Mouse (Mus musculus): Measurements from ENCODE around the gene Tcea3. TPM values are rescaled to one million over a fixed set of nuclear protein-coding genes. Genes with fewer than 3 reads are reported as not detected.
A peak's percentile ranks its signal among the peaks of the same experiment; 100 is the strongest.

Gene Tcea3
- polyA plus RNA-seq, 1 experiment = 57.1 TPM

DNA sequence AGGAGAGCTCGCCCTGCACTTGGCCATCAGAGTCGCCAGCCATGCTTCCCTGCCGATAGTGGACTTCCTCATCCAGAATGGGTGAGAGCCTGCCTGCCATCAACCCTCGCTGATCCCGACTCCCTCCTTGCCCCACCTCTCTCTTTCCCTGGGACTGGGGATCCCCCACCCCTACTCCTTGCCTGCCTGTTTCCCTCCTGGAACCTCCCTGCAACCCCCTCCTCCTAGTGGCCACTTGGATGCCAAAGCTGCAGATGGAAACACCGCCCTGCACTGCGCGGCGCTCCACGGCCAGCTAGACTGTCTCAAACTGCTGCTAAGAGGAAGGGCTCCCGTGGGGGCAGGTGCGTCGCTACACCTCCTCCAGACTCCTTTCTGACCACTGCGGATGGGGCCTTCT, 7.4 kb upstream of the Tcea3 start:
- H3K9ac ChIP-seq (ENCODE audit: low read depth, poor library complexity, severe bottlenecking) = no peak overlapping the region
- H3K27me3 ChIP-seq (ENCODE audit: control insufficient read depth, insufficient read depth, low read length, poor library complexity, severe bottlenecking) = no peaks in the 10 kb centered on the region
- no peaks in the 10 kb centered on the region for H3K9me3 ChIP-seq (replicated peaks; ENCODE audit: control insufficient read depth, insufficient read depth, low read length, poor library complexity, severe bottlenecking)
- no peaks in the 10 kb centered on the region for H3K36me3 ChIP-seq (ENCODE audit: control insufficient read depth, insufficient read depth, low read length, poor library complexity, severe bottlenecking)
- H3K4me3 ChIP-seq (ENCODE audit: low read depth, low read length) = no peak overlapping the region
- H3K27ac ChIP-seq (ENCODE audit: insufficient read depth, low read length) = no peak overlapping the region
- peaks cover 7% of the 10 kb centered on the region for H3K4me1 ChIP-seq (ENCODE audit: control insufficient read depth, insufficient read depth, low read length)
- TF ChIP-seq CTCF (IDR thresholded peaks at IDR 0.05; ENCODE audit: low read depth, low read length) (no peak), EP300 (IDR thresholded peaks at IDR 0.05; ENCODE audit: insufficient read depth, low read depth, low read length) (no peak), POLR2A (IDR thresholded peaks at IDR 0.05; ENCODE audit: insufficient read depth, low read length) (no peak)

GRCm38 (mm10) chr4:136240955-136241354, 6.6 kb upstream of the Tcea3 start:
- Histone ChIP-seq H3K36me3 (ENCODE audit: control insufficient read depth, insufficient read depth, low read length, poor library complexity, severe bottlenecking) (no peaks in the 10 kb centered on the region), H3K27ac (ENCODE audit: insufficient read depth, low read length) (no peak overlapping the region), H3K9me3 (replicated peaks; ENCODE audit: control insufficient read depth, insufficient read depth, low read length, poor library complexity, severe bottlenecking) (no peaks in the 10 kb centered on the region), H3K9ac (ENCODE audit: low read depth, poor library complexity, severe bottlenecking) (no peak overlapping the region), H3K4me1 (ENCODE audit: control insufficient read depth, insufficient read depth, low read length) (peaks cover 9% of the 10 kb centered on the region), H3K4me3 (ENCODE audit: low read depth, low read length) (no peak overlapping the region), H3K27me3 (ENCODE audit: control insufficient read depth, insufficient read depth, low read length, poor library complexity, severe bottlenecking) (no peaks in the 10 kb centered on the region)
- no peak for TF ChIP-seq CTCF (IDR thresholded peaks at IDR 0.05; ENCODE audit: low read depth, low read length)

DNA sequence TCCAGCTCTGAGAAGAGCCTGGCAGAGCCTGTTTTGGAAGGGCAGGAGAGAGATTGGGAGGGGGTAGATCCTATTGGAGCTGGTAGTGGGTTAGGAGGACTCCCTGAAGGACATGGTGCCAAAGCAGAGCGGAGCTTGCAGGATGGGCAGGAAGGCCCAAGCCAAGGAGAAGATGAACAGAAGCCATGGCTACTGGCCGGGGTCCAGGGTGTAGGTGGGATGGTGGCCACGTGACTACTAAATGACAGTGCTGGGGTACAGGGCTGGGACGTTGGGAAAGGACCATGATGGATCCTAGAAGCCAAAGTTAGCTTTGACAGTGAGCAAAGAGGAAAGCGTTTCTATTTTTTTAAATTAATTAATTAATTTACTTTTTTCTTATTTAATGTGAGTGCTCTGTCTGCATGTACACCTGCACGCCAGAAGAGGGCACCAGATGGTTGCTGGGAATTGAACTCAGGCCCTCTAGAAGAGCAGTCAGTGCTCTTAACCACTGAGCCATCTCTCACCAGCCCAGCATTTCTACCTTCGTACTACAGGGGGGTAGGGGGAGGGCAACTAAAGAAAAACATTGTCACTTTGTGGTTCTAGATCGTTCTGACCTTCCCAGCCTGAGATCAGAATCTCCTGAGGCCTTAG, 5.3 kb upstream of the Tcea3 start:
- H3K27ac ChIP-seq (ENCODE audit: insufficient read depth, low read length) = no peak overlapping the region
- no peak overlapping the region for H3K4me3 ChIP-seq (ENCODE audit: low read depth, low read length)
- H3K27me3 ChIP-seq (ENCODE audit: control insufficient read depth, insufficient read depth, low read length, poor library complexity, severe bottlenecking) = no peaks in the 10 kb centered on the region
- H3K4me1 ChIP-seq (ENCODE audit: control insufficient read depth, insufficient read depth, low read length) = peaks cover 10% of the 10 kb centered on the region
- H3K9ac ChIP-seq (ENCODE audit: low read depth, poor library complexity, severe bottlenecking) = no peak overlapping the region
- H3K9me3 ChIP-seq (replicated peaks; ENCODE audit: control insufficient read depth, insufficient read depth, low read length, poor library complexity, severe bottlenecking) = no peaks in the 10 kb centered on the region
- H3K36me3 ChIP-seq (ENCODE audit: control insufficient read depth, insufficient read depth, low read length, poor library complexity, severe bottlenecking) = no peaks in the 10 kb centered on the region
- TF ChIP-seq POLR2A (IDR thresholded peaks at IDR 0.05; ENCODE audit: insufficient read depth, low read length) (no peak), CTCF (IDR thresholded peaks at IDR 0.05; ENCODE audit: low read depth, low read length) (peak; percentile 38), EP300 (IDR thresholded peaks at IDR 0.05; ENCODE audit: insufficient read depth, low read depth, low read length) (no peak)

DNA sequence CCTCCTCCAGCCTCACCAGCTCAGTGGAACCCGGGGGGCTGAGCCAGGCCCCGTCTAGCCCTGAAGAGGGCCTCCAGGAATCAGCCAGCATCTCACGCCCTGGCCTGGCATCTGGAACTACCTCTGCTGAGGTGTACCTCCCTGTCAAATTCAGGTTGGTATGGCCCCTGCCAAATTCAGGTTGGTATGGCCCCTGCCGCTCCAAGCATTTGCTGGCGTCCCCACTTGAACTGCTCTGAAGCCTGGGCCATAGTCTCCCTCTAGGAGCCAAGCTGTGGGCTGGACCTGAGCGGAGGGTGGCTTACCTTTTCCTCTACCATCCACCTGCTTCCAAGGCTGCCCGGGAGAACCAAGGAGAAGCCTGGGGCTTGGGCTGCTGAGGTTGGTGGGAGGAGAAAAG, 4.8 kb upstream of the Tcea3 start:
- Histone ChIP-seq H3K27me3 (ENCODE audit: control insufficient read depth, insufficient read depth, low read length, poor library complexity, severe bottlenecking) (no peaks in the 10 kb centered on the region), H3K9ac (ENCODE audit: low read depth, poor library complexity, severe bottlenecking) (no peak overlapping the region), H3K36me3 (ENCODE audit: control insufficient read depth, insufficient read depth, low read length, poor library complexity, severe bottlenecking) (no peaks in the 10 kb centered on the region), H3K4me3 (ENCODE audit: low read depth, low read length) (no peak overlapping the region), H3K9me3 (replicated peaks; ENCODE audit: control insufficient read depth, insufficient read depth, low read length, poor library complexity, severe bottlenecking) (no peaks in the 10 kb centered on the region), H3K27ac (ENCODE audit: insufficient read depth, low read length) (no peak overlapping the region), H3K4me1 (ENCODE audit: control insufficient read depth, insufficient read depth, low read length) (peaks cover 9% of the 10 kb centered on the region)
- TF ChIP-seq EP300 (IDR thresholded peaks at IDR 0.05; ENCODE audit: insufficient read depth, low read depth, low read length) (no peak), POLR2A (IDR thresholded peaks at IDR 0.05; ENCODE audit: insufficient read depth, low read length) (no peak), CTCF (IDR thresholded peaks at IDR 0.05; ENCODE audit: low read depth, low read length) (no peak)

DNA sequence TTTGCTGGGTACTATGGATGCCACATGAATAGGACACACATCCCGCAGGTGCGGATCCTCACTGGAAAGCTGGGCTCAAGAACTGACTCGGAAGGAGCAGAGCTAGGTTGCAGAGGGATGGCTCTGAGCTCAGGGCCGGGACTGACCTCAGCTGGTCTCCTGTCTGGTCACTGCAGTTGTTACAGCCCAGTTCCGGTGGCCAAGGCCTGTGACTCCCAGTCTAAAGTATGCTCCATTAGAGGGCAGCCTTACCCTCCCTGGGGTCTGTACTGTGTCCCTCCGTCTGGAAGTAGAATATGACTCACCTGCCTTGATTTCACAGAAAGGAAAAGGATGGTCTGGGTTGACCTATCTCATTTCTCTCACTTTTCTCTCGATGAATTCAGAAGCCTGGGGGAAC, 3.3 kb upstream of the Tcea3 start:
- Histone ChIP-seq H3K9ac (ENCODE audit: low read depth, poor library complexity, severe bottlenecking) (no peak overlapping the region), H3K36me3 (ENCODE audit: control insufficient read depth, insufficient read depth, low read length, poor library complexity, severe bottlenecking) (no peaks in the 10 kb centered on the region), H3K27me3 (ENCODE audit: control insufficient read depth, insufficient read depth, low read length, poor library complexity, severe bottlenecking) (no peaks in the 10 kb centered on the region), H3K27ac (ENCODE audit: insufficient read depth, low read length) (no peak overlapping the region), H3K4me1 (ENCODE audit: control insufficient read depth, insufficient read depth, low read length) (peaks cover 7% of the 10 kb centered on the region), H3K9me3 (replicated peaks; ENCODE audit: control insufficient read depth, insufficient read depth, low read length, poor library complexity, severe bottlenecking) (no peaks in the 10 kb centered on the region), H3K4me3 (ENCODE audit: low read depth, low read length) (no peak overlapping the region)
- TF ChIP-seq CTCF (IDR thresholded peaks at IDR 0.05; ENCODE audit: low read depth, low read length) (peak; percentile 3), POLR2A (IDR thresholded peaks at IDR 0.05; ENCODE audit: insufficient read depth, low read length) (no peak)

DNA sequence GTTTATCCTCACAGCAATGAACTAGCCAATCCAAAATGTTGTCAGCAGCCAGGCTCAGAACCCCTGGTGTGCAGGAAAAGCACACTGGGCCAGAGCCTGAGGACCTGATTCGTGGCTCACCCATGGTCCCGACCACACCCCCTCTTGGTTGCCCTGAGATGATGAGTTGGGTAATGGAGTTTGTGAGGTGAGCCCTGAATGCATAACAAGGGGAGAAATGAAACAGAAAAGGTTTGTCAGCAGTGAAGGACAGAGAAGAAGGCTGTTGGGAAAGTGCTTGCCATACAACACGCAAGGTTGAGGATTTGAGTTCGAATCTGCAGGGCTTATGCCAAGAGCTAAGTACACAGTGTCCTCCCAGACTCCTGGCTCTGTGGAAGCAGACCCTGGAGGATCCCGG, 1.8 kb upstream of the Tcea3 start:
- Histone ChIP-seq H3K36me3 (ENCODE audit: control insufficient read depth, insufficient read depth, low read length, poor library complexity, severe bottlenecking) (no peaks in the 10 kb centered on the region), H3K27me3 (ENCODE audit: control insufficient read depth, insufficient read depth, low read length, poor library complexity, severe bottlenecking) (no peaks in the 10 kb centered on the region), H3K9ac (ENCODE audit: low read depth, poor library complexity, severe bottlenecking) (0 out of 2 replicates have a peak overlapping the region, but pooled peaks have one; percentile 13), H3K4me1 (ENCODE audit: control insufficient read depth, insufficient read depth, low read length) (peaks cover 7% of the 10 kb centered on the region), H3K4me3 (ENCODE audit: low read depth, low read length) (no peak overlapping the region), H3K9me3 (replicated peaks; ENCODE audit: control insufficient read depth, insufficient read depth, low read length, poor library complexity, severe bottlenecking) (no peaks in the 10 kb centered on the region), H3K27ac (ENCODE audit: insufficient read depth, low read length) (peak overlapping the region; percentile 92)
- TF ChIP-seq EP300 (IDR thresholded peaks at IDR 0.05; ENCODE audit: insufficient read depth, low read depth, low read length) (no peak), POLR2A (IDR thresholded peaks at IDR 0.05; ENCODE audit: insufficient read depth, low read length) (no peak), CTCF (IDR thresholded peaks at IDR 0.05; ENCODE audit: low read depth, low read length) (no peak)
